ENCODE assay signal across 1 mouse cellular context in genomic region chr14:61428126-61428787, GRCm38 (mm10).
A peak's percentile ranks its signal among the peaks of the same experiment; 100 is the strongest.
TF ChIP-seq lines count a peak whose summit lies in the region.

No protein-coding gene starts in this region.

TF ChIP-seq in MEL, 35 proteins besides CTCF, POLR2A, EP300 and RAD21 (continued from another document):
- TF ChIP-seq KAT2A (conservative IDR thresholded peaks at IDR 0.05; ENCODE audit: low read depth, low read length) = no peak
- peak; percentile 94 for TF ChIP-seq RCOR1 (IDR thresholded peaks at IDR 0.05; ENCODE audit: low read depth, low read length)
- no peak for TF ChIP-seq ZC3H11A (IDR thresholded peaks at IDR 0.05; ENCODE audit: low read depth, low read length)
- no peak for TF ChIP-seq ZNF384 (IDR thresholded peaks at IDR 0.05; ENCODE audit: low read depth, low read length)
- no peak for TF ChIP-seq JUND (IDR thresholded peaks at IDR 0.05; ENCODE audit: low read depth, low read length)
- no peak for TF ChIP-seq ELF1 (IDR thresholded peaks at IDR 0.05; ENCODE audit: low read depth, low read length)
- TF ChIP-seq GABPA (IDR thresholded peaks at IDR 0.05; ENCODE audit: low read depth, low read length) = no peak
- TF ChIP-seq MAZ (IDR thresholded peaks at IDR 0.05; ENCODE audit: low read depth, low read length) = no peak
- no peak for TF ChIP-seq TBP (IDR thresholded peaks at IDR 0.05; ENCODE audit: low read depth, low read length)
